Mouse (Mus musculus): Measurements from ENCODE around the gene Slc52a3. TPM values are rescaled to one million over a fixed set of nuclear protein-coding genes. Genes with fewer than 3 reads are reported as not detected.

The Slc52a3 gene
- polyA plus RNA-seq, 1 experiment from 2014 or later = 4.7 TPM

DNA sequence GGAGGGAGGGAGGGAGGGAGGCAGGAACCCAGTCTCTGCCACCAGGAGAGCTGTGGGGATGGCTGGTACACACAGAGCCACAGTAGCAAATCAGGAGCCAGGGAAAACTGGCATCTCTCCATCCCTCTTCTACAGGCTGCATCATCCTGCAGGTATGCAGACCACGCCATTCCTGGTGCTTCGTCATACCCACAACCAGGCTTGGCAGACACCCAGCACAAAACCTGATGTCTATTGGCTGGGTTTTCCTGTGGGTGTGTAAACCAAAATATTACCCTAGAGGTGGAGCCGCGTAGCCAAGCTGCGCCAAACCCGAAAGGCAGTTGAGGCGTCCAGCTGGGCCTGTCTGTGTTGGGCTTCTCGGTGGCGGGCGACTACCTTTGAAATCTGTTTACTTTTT lies 33.8 kb upstream of the Slc52a3 start:
- H3K36me3 ChIP-seq (ENCODE audit: control insufficient read depth, insufficient read depth, low read length) = no peaks in the 10 kb centered on the region
- H3K9ac ChIP-seq (ENCODE audit: low read length) = no peak overlapping the region
- peaks cover 14% of the 10 kb centered on the region for H3K4me1 ChIP-seq (replicated peaks; ENCODE audit: control insufficient read depth, insufficient read depth, low read length)
- no peak overlapping the region for H3K4me2 ChIP-seq (ENCODE audit: low read depth, low read length)
- ATAC-seq (ENCODE audit: low read depth) = peak; percentile 78
- H3K9me3 ChIP-seq (ENCODE audit: control insufficient read depth, low read length) = no peaks in the 10 kb centered on the region
- no peaks in the 10 kb centered on the region for H3K27me3 ChIP-seq (ENCODE audit: control insufficient read depth, insufficient read depth, low read depth, low read length)
- no peak overlapping the region for H3K4me3 ChIP-seq (ENCODE audit: low read length)
- H3K27ac ChIP-seq (ENCODE audit: low read length) = no peak overlapping the region
- WGBS = 15% methylated on average over 10 of the region's 10 CpGs

DNA sequence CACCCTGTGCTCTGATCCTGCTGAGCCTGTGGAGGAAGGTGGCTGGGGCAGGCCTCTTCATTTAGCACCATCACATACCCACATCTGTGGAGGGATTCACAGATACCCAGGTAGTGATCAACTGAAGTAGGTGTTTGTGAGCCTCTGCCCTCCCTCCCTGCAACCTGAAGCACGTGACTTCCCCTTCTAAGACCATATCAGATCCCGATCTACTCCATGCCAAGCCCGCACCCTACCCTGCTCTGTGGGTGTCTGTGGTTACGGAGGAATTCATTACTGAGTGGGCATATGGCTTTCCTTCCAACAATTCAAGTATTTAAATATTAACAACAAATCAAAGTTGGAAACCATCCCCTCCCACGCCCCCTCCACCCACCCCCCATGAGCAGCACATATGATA lies 33.0 kb upstream of the Slc52a3 start:
- Histone ChIP-seq H3K4me3 (ENCODE audit: low read length) (no peak overlapping the region), H3K36me3 (ENCODE audit: control insufficient read depth, insufficient read depth, low read length) (no peaks in the 10 kb centered on the region), H3K4me2 (ENCODE audit: low read depth, low read length) (no peak overlapping the region), H3K27ac (ENCODE audit: low read length) (no peak overlapping the region), H3K4me1 (replicated peaks; ENCODE audit: control insufficient read depth, insufficient read depth, low read length) (peaks cover 14% of the 10 kb centered on the region), H3K9me3 (ENCODE audit: control insufficient read depth, low read length) (no peaks in the 10 kb centered on the region), H3K27me3 (ENCODE audit: control insufficient read depth, insufficient read depth, low read depth, low read length) (no peaks in the 10 kb centered on the region), H3K9ac (ENCODE audit: low read length) (no peak overlapping the region)
- 79% methylated on average over 5 of the region's 5 CpGs for WGBS
- no peak for ATAC-seq (ENCODE audit: low read depth)

DNA sequence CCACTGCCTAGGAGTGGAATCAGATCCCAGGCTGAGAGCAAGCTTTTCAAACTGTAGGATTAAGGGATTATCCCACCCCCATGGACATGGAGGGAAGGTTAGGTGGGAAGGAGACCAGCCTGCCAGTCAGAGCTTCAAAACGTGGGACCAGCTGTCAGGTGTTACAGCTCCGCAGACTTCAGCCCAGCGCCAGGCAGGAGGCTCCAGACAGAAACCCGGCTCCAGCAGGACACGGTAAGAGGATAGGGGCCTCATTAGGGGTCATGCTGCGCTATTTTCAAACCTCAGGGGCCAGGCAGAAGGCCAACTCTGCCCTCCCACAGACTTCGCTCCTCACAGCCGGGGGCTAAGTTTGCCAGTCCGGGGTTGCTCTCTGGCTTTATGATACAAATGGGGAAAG lies 32.3 kb upstream of the Slc52a3 start:
- Histone ChIP-seq H3K4me1 (replicated peaks; ENCODE audit: control insufficient read depth, insufficient read depth, low read length) (peaks cover 14% of the 10 kb centered on the region), H3K9ac (ENCODE audit: low read length) (no peak overlapping the region), H3K36me3 (ENCODE audit: control insufficient read depth, insufficient read depth, low read length) (peaks cover 6% of the 10 kb centered on the region), H3K4me2 (ENCODE audit: low read depth, low read length) (no peak overlapping the region), H3K4me3 (ENCODE audit: low read length) (no peak overlapping the region), H3K27ac (ENCODE audit: low read length) (no peak overlapping the region), H3K27me3 (ENCODE audit: control insufficient read depth, insufficient read depth, low read depth, low read length) (no peaks in the 10 kb centered on the region), H3K9me3 (ENCODE audit: control insufficient read depth, low read length) (no peaks in the 10 kb centered on the region)
- no peak for ATAC-seq (ENCODE audit: low read depth)
- WGBS = 17% methylated on average over 9 of the region's 9 CpGs

DNA sequence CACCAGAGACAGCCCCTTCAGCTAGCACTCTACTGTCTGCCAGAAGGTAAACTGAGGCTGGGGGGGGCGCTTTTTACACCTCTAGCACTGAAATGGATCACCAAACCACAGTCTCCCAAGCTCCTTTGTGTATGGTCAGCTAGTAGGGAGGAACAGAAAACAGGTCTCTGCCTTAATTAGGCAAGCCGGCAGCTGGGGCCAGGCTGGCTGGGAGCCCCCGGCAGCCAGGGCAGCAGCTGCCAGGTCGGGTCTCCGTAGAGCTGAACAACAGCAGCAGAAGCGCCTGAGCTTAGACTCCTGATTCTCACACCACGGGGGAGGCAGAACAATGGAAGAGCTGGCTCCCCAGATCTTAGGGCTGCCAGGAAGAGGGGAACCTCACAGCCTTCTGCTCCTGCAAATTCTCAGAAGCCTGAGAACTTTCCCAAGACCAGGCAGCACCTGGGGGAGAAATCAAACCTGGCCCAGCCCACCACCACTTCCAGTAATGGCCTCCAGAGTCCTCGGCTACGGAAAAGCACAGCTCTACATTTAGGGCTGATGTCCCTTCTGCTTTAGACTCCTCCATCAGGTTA lies 29.0 kb upstream of the Slc52a3 start:
- Histone ChIP-seq H3K4me2 (ENCODE audit: low read depth, low read length) (no peak overlapping the region), H3K27ac (ENCODE audit: low read length) (no peak overlapping the region), H3K4me3 (ENCODE audit: low read length) (no peak overlapping the region), H3K9me3 (ENCODE audit: control insufficient read depth, low read length) (no peaks in the 10 kb centered on the region), H3K36me3 (ENCODE audit: control insufficient read depth, insufficient read depth, low read length) (peaks cover 15% of the 10 kb centered on the region), H3K27me3 (ENCODE audit: control insufficient read depth, insufficient read depth, low read depth, low read length) (no peaks in the 10 kb centered on the region), H3K9ac (ENCODE audit: low read length) (no peak overlapping the region), H3K4me1 (replicated peaks; ENCODE audit: control insufficient read depth, insufficient read depth, low read length) (peaks cover 30% of the 10 kb centered on the region)
- no peak for ATAC-seq (ENCODE audit: low read depth)
- 48% methylated on average over 9 of the region's 9 CpGs for WGBS

DNA sequence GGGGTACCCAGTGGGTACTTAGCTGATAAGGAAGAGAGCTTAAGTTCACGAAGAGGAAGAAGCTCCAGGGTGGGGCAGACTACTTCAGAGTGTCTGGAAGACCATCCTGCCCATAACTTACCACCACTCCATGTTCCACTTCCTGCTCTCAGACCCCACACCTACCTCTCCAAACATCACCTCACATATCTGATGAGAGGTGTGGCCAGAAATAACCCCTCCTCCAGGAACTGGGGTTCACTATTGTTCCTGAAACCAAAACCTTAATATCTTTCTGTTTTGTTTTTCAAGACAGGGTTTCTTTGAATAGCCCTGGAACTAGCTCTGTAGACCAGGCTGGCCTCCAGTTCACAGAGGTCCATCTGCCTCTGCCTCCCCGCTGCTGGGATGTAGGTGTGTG lies 28.5 kb upstream of the Slc52a3 start:
- ATAC-seq (ENCODE audit: low read depth) = no peak
- Histone ChIP-seq H3K27me3 (ENCODE audit: control insufficient read depth, insufficient read depth, low read depth, low read length) (no peaks in the 10 kb centered on the region), H3K9me3 (ENCODE audit: control insufficient read depth, low read length) (no peaks in the 10 kb centered on the region), H3K36me3 (ENCODE audit: control insufficient read depth, insufficient read depth, low read length) (peaks cover 15% of the 10 kb centered on the region), H3K27ac (ENCODE audit: low read length) (no peak overlapping the region), H3K4me2 (ENCODE audit: low read depth, low read length) (no peak overlapping the region), H3K4me3 (ENCODE audit: low read length) (no peak overlapping the region), H3K9ac (ENCODE audit: low read length) (no peak overlapping the region), H3K4me1 (replicated peaks; ENCODE audit: control insufficient read depth, insufficient read depth, low read length) (peaks cover 26% of the 10 kb centered on the region)
- 69% methylated on average over 2 of the region's 2 CpGs for WGBS

DNA sequence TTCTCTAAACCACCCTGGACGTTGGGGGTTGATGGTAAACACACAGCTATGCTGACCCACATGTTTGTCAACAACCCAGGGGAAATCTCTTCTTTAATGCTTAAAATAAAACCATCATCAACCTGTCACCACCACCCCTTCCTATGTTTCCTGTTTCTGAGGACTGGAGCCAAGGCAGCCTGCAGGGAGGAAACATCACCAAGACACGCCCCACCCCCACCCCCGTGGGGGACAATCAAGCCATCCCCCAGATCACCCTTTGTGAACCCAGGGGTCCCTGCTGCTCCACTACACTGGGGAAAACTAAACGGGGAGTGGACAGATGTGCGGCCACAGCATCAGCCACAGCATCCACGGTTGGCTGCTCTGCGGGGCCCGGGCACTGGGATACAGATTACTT lies 27.9 kb upstream of the Slc52a3 start:
- Histone ChIP-seq H3K4me3 (ENCODE audit: low read length) (no peak overlapping the region), H3K27ac (ENCODE audit: low read length) (no peak overlapping the region), H3K4me2 (ENCODE audit: low read depth, low read length) (no peak overlapping the region), H3K36me3 (ENCODE audit: control insufficient read depth, insufficient read depth, low read length) (peaks cover 15% of the 10 kb centered on the region), H3K9ac (ENCODE audit: low read length) (no peak overlapping the region), H3K27me3 (ENCODE audit: control insufficient read depth, insufficient read depth, low read depth, low read length) (no peaks in the 10 kb centered on the region), H3K4me1 (replicated peaks; ENCODE audit: control insufficient read depth, insufficient read depth, low read length) (peaks cover 25% of the 10 kb centered on the region), H3K9me3 (ENCODE audit: control insufficient read depth, low read length) (no peaks in the 10 kb centered on the region)
- 76% methylated on average over 8 of the region's 8 CpGs for WGBS
- ATAC-seq (ENCODE audit: low read depth) = no peak

DNA sequence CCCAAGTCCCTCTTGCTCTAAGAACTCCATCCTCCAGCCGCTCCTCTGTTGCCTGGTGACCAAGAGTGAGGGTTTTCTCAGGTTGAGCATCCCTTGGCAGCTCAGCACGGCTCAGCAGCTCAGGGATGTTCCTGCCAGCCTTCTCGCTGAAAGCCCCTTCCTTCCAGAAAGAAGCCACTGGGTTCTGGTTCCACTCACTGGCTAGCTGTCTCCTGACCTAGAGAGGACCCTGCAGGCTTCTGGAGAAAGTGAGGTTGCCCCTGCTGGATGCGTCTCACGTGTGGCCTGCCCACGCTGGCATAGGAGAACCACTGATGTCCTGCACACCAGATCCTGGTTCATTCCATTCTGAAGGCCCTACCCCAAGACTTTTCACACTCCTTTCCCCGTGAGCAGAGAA lies 27.3 kb upstream of the Slc52a3 start:
- Histone ChIP-seq H3K27me3 (ENCODE audit: control insufficient read depth, insufficient read depth, low read depth, low read length) (no peaks in the 10 kb centered on the region), H3K9me3 (ENCODE audit: control insufficient read depth, low read length) (no peaks in the 10 kb centered on the region), H3K4me2 (ENCODE audit: low read depth, low read length) (no peak overlapping the region), H3K36me3 (ENCODE audit: control insufficient read depth, insufficient read depth, low read length) (peaks cover 15% of the 10 kb centered on the region), H3K4me1 (replicated peaks; ENCODE audit: control insufficient read depth, insufficient read depth, low read length) (peaks cover 25% of the 10 kb centered on the region), H3K4me3 (ENCODE audit: low read length) (no peak overlapping the region), H3K9ac (ENCODE audit: low read length) (no peak overlapping the region), H3K27ac (ENCODE audit: low read length) (no peak overlapping the region)
- 83% methylated on average over 7 of the region's 7 CpGs for WGBS
- ATAC-seq (ENCODE audit: low read depth) = no peak

DNA sequence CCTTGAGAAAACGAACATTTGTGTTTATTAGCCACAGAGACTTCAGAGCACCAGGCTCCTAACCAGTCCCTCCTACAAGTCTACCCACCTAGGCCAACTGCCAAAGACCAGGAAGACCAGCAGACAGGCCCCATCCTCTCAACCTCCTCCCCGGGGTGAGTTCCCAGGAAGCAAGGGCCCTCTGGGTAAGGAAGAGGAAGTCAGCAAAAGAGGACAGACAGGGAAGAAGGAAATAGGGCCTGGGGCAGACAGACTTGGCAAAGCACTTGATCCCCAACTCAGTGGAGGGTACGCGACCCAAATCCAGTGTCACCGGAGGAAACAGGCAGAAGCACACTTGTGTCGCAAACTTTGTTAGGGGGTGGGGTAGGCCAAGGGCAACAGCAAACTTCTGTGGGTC lies 26.9 kb upstream of the Slc52a3 start:
- no peaks in the 10 kb centered on the region for H3K27me3 ChIP-seq (ENCODE audit: control insufficient read depth, insufficient read depth, low read depth, low read length)
- ATAC-seq (ENCODE audit: low read depth) = no peak
- no peak overlapping the region for H3K9ac ChIP-seq (ENCODE audit: low read length)
- no peak overlapping the region for H3K4me2 ChIP-seq (ENCODE audit: low read depth, low read length)
- peaks cover 26% of the 10 kb centered on the region for H3K4me1 ChIP-seq (replicated peaks; ENCODE audit: control insufficient read depth, insufficient read depth, low read length)
- no peaks in the 10 kb centered on the region for H3K9me3 ChIP-seq (ENCODE audit: control insufficient read depth, low read length)
- peaks cover 15% of the 10 kb centered on the region for H3K36me3 ChIP-seq (ENCODE audit: control insufficient read depth, insufficient read depth, low read length)
- no peak overlapping the region for H3K27ac ChIP-seq (ENCODE audit: low read length)
- WGBS = 85% methylated on average over 6 of the region's 6 CpGs
- no peak overlapping the region for H3K4me3 ChIP-seq (ENCODE audit: low read length)

DNA sequence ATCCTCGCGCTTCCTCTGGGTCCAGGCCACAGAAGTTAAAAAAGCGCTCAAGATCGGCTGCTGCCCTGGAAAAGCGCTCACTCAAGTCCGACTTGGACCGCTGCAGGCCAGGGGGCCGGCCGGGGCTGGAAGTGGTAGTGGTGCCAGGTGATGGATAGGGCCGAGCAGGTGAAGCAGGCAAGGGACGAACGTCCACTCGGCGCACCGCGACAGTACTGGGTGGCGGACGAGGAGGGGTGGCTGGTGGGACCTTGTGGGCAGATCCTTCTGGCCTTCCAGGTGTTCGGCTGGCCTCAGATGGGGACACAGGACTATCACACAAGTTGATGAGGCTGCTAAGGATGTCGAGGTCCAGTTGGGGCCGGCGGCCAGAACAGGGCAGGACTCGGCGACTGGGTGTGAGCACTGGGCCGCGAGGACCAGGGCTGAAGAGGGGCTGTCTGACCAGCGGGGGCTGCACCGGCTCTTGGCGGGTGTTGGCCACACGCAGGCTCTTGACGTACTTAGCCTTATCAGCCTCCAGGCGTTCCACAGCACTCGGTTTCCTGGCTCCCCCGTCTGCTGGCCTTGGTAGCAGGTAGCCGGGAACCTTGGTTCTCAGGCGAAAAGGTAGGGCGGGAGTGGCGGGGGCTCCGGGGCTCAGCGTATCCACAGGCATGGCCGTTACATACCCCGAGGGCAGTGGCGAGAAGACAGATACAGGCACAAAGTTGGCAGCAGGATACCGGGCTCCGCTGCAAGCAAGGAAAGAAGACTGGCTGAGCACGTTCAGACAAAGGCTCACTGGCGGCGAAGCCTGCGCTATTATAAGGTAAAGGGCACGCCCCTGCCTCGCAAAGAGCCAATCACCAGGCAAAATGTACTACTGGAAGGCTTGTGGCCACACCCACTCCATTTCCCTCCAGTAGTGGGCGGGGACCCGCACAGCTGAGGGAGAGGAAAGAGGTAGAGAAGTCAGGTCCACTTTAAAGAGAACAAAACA lies 25.8 kb upstream of the Slc52a3 start:
- Histone ChIP-seq H3K9ac (ENCODE audit: low read length) (peak overlapping the region; percentile 56), H3K9me3 (ENCODE audit: control insufficient read depth, low read length) (no peaks in the 10 kb centered on the region), H3K27ac (ENCODE audit: low read length) (peak overlapping the region; percentile 76), H3K4me3 (ENCODE audit: low read length) (peak overlapping the region; percentile 36), H3K4me2 (ENCODE audit: low read depth, low read length) (peak overlapping the region; percentile 57), H3K4me1 (replicated peaks; ENCODE audit: control insufficient read depth, insufficient read depth, low read length) (peaks cover 29% of the 10 kb centered on the region), H3K36me3 (ENCODE audit: control insufficient read depth, insufficient read depth, low read length) (peaks cover 15% of the 10 kb centered on the region), H3K27me3 (ENCODE audit: control insufficient read depth, insufficient read depth, low read depth, low read length) (no peaks in the 10 kb centered on the region)
- 40% methylated on average over 53 of the region's 53 CpGs for WGBS
- peak; percentile 91 for ATAC-seq (ENCODE audit: low read depth)
